Mouse (Mus musculus) heart, postnatal 0 days (tissue): ENCODE measurements around the gene Sez6.

Experiments used
- CTCF ChIP-seq: IDR thresholded peaks from 2 replicates; pipeline ENCODE4 v1.5.1; 2016; ENCODE audit warnings: antibody characterized with exemption, control low read depth, low read depth
- EP300 ChIP-seq: IDR thresholded peaks from 2 replicates; pipeline ENCODE4 v1.6.1; 2016; ENCODE audit warnings: antibody characterized with exemption, low read depth

DNA sequence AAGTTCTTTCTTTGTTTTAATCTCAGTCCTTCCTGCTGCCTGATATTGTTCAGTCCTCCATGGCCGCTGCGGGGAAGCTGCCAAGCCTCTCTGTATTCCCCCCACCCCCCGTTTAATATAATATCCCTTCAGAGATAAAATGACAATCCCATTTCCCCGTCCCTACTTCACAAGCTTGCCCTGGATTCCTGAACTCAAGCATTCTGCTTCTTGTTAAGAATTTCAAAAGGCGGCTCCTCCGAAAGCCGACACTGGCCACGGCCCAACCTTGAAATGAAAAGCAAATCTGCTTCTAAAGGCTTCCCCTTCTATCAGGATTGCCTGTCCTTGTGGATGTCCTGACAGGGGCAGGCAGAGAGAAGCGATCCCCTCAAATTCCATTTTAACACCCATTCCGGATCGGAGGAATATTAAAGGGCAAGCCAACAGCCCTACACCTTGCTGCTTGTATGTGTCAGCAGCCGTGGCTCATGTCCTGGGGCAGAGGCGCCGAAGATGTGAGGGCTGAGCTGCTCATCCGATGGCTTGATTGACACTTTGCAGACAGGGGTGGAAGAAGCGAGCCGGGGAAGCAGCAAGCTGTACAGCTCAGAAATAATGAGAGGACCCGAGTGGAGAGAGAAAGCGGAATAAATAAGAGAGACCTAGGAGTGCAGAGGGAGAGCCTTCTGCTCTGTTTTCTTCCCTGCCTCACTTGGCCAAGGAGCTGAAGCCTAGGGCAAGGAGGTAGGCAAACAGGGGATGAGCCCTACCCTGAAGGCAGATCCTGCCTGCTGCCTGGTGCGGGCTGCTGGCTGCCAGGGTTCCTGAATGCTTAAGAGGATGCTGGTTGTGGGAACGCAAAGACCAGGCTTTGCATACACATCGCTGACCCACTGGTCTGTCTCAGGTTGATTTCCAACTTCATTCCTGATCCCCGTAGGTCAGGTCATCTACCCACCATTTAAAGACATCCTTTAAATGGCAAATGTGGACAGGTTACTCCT is 33.5 kb upstream of the Sez6 start:
- TF ChIP-seq CTCF (no peak), EP300 (no peak)
